Mouse (Mus musculus): ENCODE measurements around the gene Polr2b.

The Polr2b gene

DNA sequence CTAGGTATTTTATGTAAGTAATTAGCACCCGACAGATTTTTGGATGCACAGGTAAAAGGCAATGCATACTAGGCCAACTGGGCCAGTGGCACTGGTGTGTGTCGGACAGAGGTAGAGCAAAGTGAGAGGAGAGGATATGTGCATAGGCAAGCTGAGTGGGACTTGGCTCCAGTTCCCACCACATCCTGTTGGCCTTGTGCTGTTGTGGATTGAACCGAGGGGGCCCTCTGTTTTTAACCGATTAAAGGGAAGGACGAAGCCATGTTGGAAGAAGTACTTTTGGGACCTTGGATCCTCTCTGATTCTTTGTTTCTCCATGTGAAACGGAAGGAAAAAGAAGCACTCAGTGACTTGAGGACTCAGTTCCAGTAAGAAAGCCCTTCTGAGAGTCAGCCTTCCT is 78.4 kb downstream of the Polr2b start:
- DNase-seq: peak; percentile 62

DNA sequence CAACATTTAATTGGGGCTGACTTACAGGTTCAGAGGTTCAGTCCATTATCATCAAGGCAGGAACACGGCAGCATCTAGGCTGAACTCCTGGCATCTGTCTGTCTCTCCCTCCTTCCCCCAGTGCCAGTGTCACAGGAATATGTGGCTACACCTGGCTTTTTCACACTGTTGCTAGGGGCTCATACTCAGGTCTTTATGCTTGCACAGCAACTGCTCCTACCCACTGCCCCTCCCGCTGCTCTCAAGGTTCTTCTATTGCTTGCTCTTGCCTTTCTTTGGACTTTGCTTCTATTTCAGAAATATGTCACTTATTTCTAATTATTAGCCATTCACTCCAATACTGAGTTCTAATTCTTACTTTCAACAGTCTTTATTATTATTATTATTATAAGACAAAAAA is 80.3 kb downstream of the Polr2b start:
- DNase-seq: peak; percentile 43

DNA sequence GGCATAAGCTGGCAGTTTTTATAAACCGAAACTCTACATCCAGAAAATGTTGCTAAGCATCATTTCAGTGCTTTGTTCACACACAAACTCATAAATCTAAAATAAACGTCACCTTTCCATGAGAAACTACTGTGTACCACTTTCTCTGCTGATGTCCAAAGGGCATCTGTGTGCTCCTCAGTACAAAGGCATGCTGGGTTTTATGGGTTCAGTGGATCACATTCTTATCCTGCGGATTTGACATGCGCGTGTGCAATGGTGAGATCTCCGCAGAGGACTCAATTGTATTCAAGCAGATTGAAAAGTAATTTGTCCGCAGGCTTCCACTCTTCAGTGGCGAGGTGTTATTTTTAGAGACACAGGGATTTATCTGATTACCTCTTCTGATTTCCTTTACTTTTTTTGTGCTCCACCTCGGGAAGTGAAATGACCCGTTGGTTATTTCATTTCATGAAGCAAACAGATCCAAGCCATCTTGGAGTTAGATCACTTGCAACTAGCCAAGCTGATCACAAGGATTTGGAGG is 83.2 kb downstream of the Polr2b start:
- DNase-seq: no peak

DNA sequence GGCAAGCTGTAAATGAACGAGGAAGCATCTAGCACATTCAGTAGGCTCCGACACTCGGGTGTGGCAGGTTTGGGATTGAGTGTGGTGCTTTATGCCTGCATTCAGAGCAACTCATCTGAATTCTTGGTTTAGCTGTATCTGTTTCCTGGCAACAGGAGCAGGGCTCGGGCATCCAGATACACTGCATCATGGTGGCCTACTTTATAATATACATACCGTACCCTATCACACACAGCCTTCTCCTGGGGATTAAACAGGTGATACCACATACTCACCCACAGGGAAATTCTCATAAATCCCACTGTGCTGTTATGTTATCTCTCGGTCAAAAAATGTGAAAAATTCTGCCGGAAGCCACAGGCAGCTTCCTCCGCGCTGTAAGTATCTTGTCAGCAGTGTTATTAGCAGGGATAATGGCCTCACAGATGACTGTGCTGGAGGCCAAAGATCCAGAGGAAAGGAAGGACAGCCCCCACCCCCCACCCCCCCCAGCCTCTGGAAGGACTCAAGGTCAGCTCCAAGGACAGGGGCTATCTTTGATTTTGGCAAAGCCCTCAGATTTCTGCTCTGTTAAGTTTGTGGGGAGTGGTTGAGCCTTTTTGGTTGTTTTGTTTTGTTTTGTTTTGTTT is 84.2 kb downstream of the Polr2b start:
- DNase-seq: peak; percentile 46

DNA sequence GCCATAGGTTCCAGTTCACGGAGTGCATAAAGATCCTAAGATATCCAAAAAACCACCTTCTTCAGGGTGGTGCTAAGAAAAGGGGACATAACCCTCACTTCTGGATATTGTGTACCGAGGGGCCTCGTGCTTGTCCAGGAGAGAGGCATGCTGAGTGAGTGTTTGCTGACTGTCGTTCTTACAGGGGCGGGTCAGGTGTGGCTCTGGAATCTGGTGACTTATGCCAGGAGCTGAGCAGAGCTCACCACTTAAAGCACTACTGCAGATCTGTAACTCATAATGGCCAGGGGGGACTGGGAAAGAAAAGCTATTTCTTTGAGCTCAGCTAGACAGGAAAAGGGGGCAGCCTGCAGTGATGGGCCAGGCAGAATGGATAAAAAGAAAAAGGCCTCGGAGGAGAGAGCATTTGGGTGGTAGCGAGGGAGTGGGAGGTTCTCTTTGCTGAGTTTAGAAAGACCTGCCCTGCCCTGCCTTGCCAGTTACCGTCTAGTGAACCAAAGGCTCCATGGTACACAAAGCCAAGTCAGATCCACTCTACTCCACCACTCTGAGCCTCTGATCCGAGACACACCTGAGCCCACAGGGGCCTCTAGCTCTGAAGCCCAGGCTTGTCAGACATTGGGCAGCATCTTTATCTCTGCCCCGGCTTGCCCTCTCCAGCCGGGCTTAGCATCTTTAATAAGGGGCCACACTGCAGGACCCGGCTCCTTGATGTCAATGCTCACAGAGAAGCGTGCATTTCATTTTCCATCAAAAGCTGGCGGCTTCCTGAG is 88.5 kb downstream of the Polr2b start:
- peak; percentile 47 for DNase-seq

All from kidney, postnatal 10 days (tissue).